Mouse (Mus musculus) neural tube, embryonic 11.5 days (tissue): ENCODE measurements around the gene Zfp804b. TPM values are rescaled to one million over a fixed set of nuclear protein-coding genes. Genes with fewer than 3 reads are reported as not detected.

Experiments
- ATAC-seq: fragments of 200-750 bp; cut with Nextera tagmentation; 2 replicates; pipeline ENCODE4 v1.8.0; 2017; ENCODE audit warnings: moderate number of reproducible peaks, mild to moderate bottlenecking, moderate TSS enrichment, moderate library complexity; ENCODE audit not compliant: insufficient read depth, low FRiP score, low TSS enrichment
- DNase-seq: peaks from one replicate; pipeline ENCODE4 v3.0.0-alpha.2; 2015; ENCODE audit warnings: low spot score
- H3K27ac ChIP-seq: fragments of 300-500 bp; sonication (generic); 2 replicates; pipeline ENCODE4 v1.5.1; 2014; ENCODE audit warnings: low read depth, mild to moderate bottlenecking, low read length
- H3K27me3 ChIP-seq: fragments of 300-500 bp; sonication (generic); 2 replicates; pipeline ENCODE4 v1.6.1; 2014; ENCODE audit warnings: mild to moderate bottlenecking, low read length, mixed read lengths; ENCODE audit not compliant: control insufficient read depth, insufficient read depth
- H3K36me3 ChIP-seq: fragments of 300-500 bp; sonication (generic); 2 replicates; pipeline ENCODE4 v1.6.1; 2014; ENCODE audit warnings: mild to moderate bottlenecking, low read length, moderate library complexity, mixed read lengths; ENCODE audit not compliant: control insufficient read depth, insufficient read depth
- H3K4me1 ChIP-seq: fragments of 300-500 bp; sonication (generic); 2 replicates; pipeline ENCODE4 v1.6.1; 2014; ENCODE audit warnings: low read length, mixed read lengths; ENCODE audit not compliant: control insufficient read depth, insufficient read depth
- H3K4me2 ChIP-seq: fragments of 300-500 bp; sonication (generic); 2 replicates; pipeline ENCODE4 v1.6.1; 2014; ENCODE audit warnings: low read depth, mild to moderate bottlenecking, moderate library complexity
- H3K4me3 ChIP-seq: fragments of 300-500 bp; sonication (generic); 2 replicates; pipeline ENCODE4 v1.5.1; 2014; ENCODE audit warnings: low read depth, low read length
- H3K9ac ChIP-seq: fragments of 300-500 bp; sonication (generic); 2 replicates; pipeline ENCODE4 v1.6.1; 2014; ENCODE audit warnings: mild to moderate bottlenecking, low read length
- H3K9me3 ChIP-seq: fragments of 300-500 bp; sonication (generic); 2 replicates; pipeline ENCODE4 v1.6.1; 2016; ENCODE audit warnings: low read length; ENCODE audit not compliant: control insufficient read depth
- WGBS: fragments of 180-500 bp; shearing (Covaris S2); extraction: QIAGEN DNeasy Blood & Tissue Kit; methylation state at CpG from one replicate; pipeline ENCODE4 v1.1.7; 2014; 5-methylcytosine and 5-hydroxymethylcytosine counted together
- polyA plus RNA-seq: library from polyadenylated mRNA; unstranded; fragments of >200 nt; fragmentation: Nextera tagmentation; extraction: Ambion mirVana; gene quantifications from 2 replicates; pipeline ENCODE4 v1.2.1, GENCODE M21; 2014

Zfp804b gene
- polyA plus RNA-seq, 1 experiment from 2014 or later = 0.09 TPM

DNA sequence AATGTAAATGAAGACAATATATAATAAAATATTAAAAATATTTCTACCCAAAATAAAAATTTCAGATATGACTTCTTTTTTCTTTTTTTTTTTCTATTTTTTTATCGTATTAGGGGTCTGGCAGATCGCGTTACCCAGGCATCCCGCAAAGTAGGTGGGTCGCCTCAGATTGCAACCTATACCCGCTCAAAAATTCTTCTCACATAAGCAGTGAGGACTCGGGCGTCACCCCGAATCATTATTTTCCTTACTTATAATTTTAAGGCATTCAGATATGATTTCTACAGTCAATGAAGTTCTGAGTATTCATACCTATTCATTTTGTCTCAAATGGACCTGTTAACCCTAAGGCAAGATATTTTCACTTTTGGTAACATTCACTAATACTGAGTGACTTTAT lies 167.0 kb downstream of the Zfp804b start:
- DNase-seq (no peak), ATAC-seq (no peak)
- no peaks in the 10 kb centered on the region for H3K27me3 ChIP-seq
- no peaks in the 10 kb centered on the region for H3K4me1 ChIP-seq
- H3K27ac ChIP-seq = no peak overlapping the region
- no peak overlapping the region for H3K4me3 ChIP-seq
- H3K9ac ChIP-seq = no peak overlapping the region
- WGBS = 94% methylated on average over 9 of the region's 9 CpGs
- H3K9me3 ChIP-seq = no peaks in the 10 kb centered on the region
- no peaks in the 10 kb centered on the region for H3K36me3 ChIP-seq
- H3K4me2 ChIP-seq = no peak overlapping the region

DNA sequence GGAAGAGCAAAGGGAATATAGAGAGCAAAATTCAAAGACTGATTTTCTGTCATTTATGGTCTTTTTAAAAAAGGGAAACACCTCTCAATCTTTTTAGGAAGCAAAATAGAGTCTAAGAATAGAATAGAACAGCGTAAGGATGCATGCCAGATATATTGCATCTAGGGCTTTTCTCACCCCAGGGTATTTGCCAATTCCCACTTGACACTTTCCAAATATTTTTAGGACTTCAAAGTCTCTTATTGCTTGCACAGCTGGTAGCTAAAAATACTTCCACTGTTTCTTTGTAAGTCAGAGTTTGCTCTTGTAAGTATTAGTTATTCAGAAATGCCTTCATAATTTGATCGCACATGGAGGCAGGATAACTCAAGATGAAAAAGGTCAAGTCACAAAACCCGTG lies 204.9 kb downstream of the Zfp804b start:
- Histone ChIP-seq H3K9ac (no peak overlapping the region), H3K27me3 (no peaks in the 10 kb centered on the region), H3K36me3 (no peaks in the 10 kb centered on the region), H3K9me3 (no peaks in the 10 kb centered on the region), H3K4me2 (no peak overlapping the region), H3K27ac (no peak overlapping the region), H3K4me3 (no peak overlapping the region), H3K4me1 (no peaks in the 10 kb centered on the region)
- DNase-seq (no peak), ATAC-seq (no peak)
- 68% methylated on average over 3 of the region's 3 CpGs for WGBS

DNA sequence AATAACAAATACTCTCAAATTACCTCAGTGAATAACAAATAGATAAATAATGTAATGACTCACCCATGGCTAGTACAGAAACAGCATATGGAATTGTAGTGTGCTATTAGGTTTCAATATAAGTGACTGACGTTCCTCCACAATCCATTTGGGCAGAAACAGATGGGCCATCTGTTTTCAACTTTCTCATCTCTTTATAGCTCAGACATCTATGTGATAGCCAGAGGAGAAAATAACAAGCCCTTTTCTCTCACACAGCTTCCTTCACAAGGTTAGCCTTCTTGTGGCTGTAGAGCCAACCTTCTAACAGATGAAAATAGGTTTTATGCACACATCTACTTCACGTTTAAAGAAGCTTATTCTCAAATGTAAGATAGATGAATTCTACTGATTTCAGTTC lies 242.2 kb downstream of the Zfp804b start:
- Histone ChIP-seq H3K4me1 (no peaks in the 10 kb centered on the region), H3K36me3 (no peaks in the 10 kb centered on the region), H3K4me2 (no peak overlapping the region), H3K27me3 (no peaks in the 10 kb centered on the region), H3K4me3 (no peak overlapping the region), H3K9ac (no peak overlapping the region), H3K9me3 (no peaks in the 10 kb centered on the region), H3K27ac (no peak overlapping the region)
- no peak for DNase-seq
- ATAC-seq = no peak
- 50% methylated on average over 2 of the region's 2 CpGs for WGBS

DNA sequence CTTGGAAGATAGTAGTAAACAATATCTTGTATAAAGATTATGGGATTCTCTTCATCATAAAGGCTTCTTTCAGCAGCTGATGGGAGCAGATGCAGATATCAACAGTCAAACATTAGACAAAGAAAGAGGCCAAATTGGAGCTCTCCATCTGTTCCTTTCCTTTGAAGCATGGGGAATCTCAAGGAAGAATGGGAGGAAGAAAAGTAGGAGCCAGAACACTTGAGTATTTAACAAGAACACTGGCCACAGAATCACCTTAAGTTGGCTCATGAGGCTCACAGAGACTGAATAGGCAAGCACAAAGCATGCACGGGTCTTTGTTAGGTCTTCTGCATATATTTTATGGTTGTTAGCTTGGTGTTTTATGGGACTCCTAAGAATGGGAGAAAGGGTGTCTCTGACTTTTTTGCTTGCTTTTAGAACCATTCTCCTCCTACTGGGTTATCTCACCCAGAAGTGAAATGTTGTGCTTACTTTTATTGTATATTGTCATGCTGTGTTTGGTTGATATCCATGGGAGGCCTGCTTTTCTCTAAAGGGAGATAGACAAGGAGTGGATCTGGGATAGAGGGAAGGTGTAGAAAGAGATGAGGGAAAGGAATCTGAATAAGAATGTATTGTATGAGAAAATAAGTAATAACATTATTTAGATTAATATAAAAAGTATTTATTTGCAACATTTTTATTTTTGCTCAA lies 270.5 kb downstream of the Zfp804b start:
- Histone ChIP-seq H3K4me1 (no peaks in the 10 kb centered on the region), H3K36me3 (no peaks in the 10 kb centered on the region), H3K27me3 (no peaks in the 10 kb centered on the region), H3K9me3 (no peaks in the 10 kb centered on the region), H3K27ac (no peak overlapping the region), H3K9ac (no peak overlapping the region), H3K4me2 (no peak overlapping the region), H3K4me3 (no peak overlapping the region)
- ATAC-seq = peak; percentile 86
- WGBS = 25% methylated on average over 1 of the region's 1 CpGs
- peak; percentile 26 for DNase-seq

DNA sequence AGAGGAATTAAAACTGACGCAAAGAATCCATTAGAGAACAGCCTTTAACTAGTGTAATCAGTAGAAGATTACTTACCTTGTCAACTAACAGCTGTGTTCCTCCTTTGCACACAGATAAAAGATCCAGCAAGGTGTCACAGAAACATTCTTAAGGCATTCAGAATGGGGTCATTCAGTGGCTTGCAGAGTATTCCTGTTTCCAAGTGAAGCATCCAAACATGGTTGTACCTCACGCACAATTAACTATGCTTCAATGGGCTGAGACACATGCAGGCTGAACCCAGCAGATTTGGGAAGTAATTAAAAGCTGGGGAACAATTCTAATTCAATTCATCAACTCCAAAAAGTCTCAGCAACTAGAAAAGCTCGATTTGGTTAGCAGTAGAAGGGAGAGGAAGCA lies 337.1 kb downstream of the Zfp804b start:
- no peaks in the 10 kb centered on the region for H3K4me1 ChIP-seq
- no peaks in the 10 kb centered on the region for H3K9me3 ChIP-seq
- H3K27me3 ChIP-seq = no peaks in the 10 kb centered on the region
- no peaks in the 10 kb centered on the region for H3K36me3 ChIP-seq
- H3K4me2 ChIP-seq = no peak overlapping the region
- 63% methylated on average over 3 of the region's 3 CpGs for WGBS
- no peak overlapping the region for H3K27ac ChIP-seq
- ATAC-seq = no peak
- H3K9ac ChIP-seq = no peak overlapping the region
- H3K4me3 ChIP-seq = no peak overlapping the region
- DNase-seq = no peak

DNA sequence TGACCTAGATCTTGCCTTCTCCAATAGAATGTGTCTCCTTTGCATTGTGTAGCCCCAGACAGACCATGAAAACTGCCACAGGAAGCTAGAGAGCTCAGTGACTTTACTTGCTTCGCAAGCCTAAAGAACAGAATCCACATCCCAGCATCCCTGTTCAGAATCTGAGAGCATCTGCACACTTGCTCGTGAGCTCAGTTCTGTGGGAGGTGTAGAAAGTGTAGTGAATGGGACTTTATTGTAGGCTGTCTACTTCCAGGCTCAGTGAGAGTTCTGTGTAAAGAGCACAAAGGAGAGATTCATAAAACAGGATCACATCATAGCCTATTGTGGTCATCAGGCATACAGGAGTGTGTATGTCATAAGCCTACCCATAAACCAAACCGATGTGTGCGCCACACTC lies 360.6 kb downstream of the Zfp804b start:
- Histone ChIP-seq H3K9ac (no peak overlapping the region), H3K36me3 (no peaks in the 10 kb centered on the region), H3K4me1 (no peaks in the 10 kb centered on the region), H3K27me3 (no peaks in the 10 kb centered on the region), H3K4me3 (no peak overlapping the region), H3K27ac (no peak overlapping the region), H3K9me3 (no peaks in the 10 kb centered on the region), H3K4me2 (no peak overlapping the region)
- 86% methylated on average over 4 of the region's 4 CpGs for WGBS
- no peak for DNase-seq
- ATAC-seq = no peak

DNA sequence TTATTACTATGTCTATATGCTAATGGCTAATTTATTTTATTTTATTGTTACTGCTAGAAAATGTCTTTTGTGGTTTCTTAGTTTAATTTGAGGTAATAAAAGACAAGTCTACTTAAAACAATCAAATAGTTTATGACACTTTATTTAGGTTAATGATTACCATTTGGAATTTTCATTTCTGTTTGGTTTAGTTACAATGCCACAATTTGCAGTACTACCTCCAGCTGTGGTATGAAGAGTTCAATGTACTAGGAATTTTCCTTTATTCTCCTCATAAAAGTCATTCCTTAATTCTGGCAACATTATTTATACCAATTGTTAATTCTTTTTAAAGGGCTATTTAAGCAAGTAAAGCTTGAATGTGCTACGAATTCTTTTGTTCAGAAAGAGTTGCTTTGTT lies 409.7 kb downstream of the Zfp804b start:
- Histone ChIP-seq H3K4me2 (no peak overlapping the region), H3K9me3 (no peaks in the 10 kb centered on the region), H3K4me3 (no peak overlapping the region), H3K27me3 (no peaks in the 10 kb centered on the region), H3K9ac (no peak overlapping the region), H3K27ac (no peak overlapping the region), H3K4me1 (no peaks in the 10 kb centered on the region), H3K36me3 (no peaks in the 10 kb centered on the region)
- WGBS = 53% methylated on average over 1 of the region's 1 CpGs
- DNase-seq (no peak), ATAC-seq (no peak)

DNA sequence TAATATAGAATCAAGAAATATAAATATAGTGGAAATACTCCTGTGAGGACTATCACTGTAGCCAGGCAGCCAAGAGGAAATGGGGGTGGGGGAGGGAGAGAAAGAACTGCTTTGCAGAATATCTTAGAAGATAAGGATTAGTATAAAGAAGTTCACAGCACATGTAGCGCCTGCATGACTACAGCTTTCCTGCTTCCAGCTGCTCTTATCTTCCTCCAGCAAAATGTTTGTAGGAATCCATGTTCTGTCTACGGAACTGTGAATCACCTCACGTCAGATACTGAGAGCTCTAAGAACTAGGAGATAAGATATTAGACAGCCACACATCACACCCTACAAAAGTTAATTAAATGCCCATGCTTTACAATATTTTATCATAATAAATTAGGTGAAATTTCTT lies 433.3 kb downstream of the Zfp804b start:
- no peaks in the 10 kb centered on the region for H3K4me1 ChIP-seq
- no peak overlapping the region for H3K4me3 ChIP-seq
- no peak overlapping the region for H3K9ac ChIP-seq
- no peaks in the 10 kb centered on the region for H3K9me3 ChIP-seq
- DNase-seq = no peak
- H3K27me3 ChIP-seq = no peaks in the 10 kb centered on the region
- no peak for ATAC-seq
- H3K27ac ChIP-seq = no peak overlapping the region
- no peak overlapping the region for H3K4me2 ChIP-seq
- WGBS = 82% methylated on average over 3 of the region's 3 CpGs
- no peaks in the 10 kb centered on the region for H3K36me3 ChIP-seq

DNA sequence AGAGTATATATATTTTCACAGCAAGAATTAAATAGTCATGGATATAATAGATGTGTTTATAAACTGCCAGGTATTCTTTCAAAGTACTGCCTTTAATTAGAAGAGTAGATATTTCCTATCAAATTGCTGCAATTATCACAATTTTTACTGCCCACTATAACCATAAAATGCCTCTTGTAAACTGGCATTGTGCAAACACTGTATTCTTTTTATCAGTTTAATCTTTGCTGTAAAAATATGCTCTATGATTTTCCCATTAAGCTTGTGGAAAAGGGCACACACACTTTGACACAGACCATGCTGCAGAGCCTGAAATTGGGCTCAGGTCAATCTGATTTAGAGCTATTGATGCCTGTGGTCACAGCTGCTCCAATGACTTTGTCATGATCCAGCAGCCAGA lies 463.2 kb downstream of the Zfp804b start:
- DNase-seq (no peak), ATAC-seq (no peak)
- no peaks in the 10 kb centered on the region for H3K4me1 ChIP-seq
- H3K27ac ChIP-seq = no peak overlapping the region
- H3K9me3 ChIP-seq = no peaks in the 10 kb centered on the region
- no peak overlapping the region for H3K4me2 ChIP-seq
- no peaks in the 10 kb centered on the region for H3K27me3 ChIP-seq
- no peaks in the 10 kb centered on the region for H3K36me3 ChIP-seq
- no peak overlapping the region for H3K4me3 ChIP-seq
- no peak overlapping the region for H3K9ac ChIP-seq
